Mouse (Mus musculus): ENCODE measurements around the gene Nr0b2. TPM values are rescaled to one million over a fixed set of nuclear protein-coding genes. Genes with fewer than 3 reads are reported as not detected.

The Nr0b2 gene
- polyA plus RNA-seq, 1 experiment from 2014 or later: 0.13 TPM

DNA sequence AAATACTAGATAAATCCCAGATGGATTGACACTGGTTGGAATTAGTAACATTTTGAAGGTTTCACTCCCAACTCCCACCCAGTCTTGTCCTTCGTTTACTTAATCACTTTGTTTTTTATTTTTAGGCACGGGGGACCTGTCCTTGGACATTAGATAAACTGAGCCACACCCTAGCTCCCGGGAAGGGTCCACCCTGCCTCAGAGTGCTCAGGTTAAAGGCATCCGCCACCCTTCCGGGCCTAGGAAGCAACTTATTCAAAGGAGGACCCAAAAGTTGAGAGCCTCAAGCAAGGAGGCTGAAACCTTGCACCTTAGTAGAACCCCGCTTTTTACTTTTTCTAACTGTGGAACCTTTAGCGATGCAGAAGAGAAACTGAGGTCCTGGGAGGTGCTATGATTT is 45.9 kb downstream of the Nr0b2 start:
- H3K9me3 ChIP-seq: no peaks in the 10 kb centered on the region
- peak overlapping the region; percentile 79 for H3K4me2 ChIP-seq (replicated peaks)
- H3K27ac ChIP-seq: no peak overlapping the region; the same call in 1 of the 2 replicates
- H3K4me3 ChIP-seq: peak overlapping the region; percentile 54
- peaks cover 13% of the 10 kb centered on the region for H3K36me3 ChIP-seq
- H3K27me3 ChIP-seq: peaks cover 58% of the 10 kb centered on the region
- peak overlapping the region; percentile 63 for H3K9ac ChIP-seq
- H3K4me1 ChIP-seq: peaks cover 19% of the 10 kb centered on the region
- WGBS: 23% methylated on average over 7 of the region's 7 CpGs
- no peak for ATAC-seq (ENCODE audit: low FRiP score, low read depth)

DNA sequence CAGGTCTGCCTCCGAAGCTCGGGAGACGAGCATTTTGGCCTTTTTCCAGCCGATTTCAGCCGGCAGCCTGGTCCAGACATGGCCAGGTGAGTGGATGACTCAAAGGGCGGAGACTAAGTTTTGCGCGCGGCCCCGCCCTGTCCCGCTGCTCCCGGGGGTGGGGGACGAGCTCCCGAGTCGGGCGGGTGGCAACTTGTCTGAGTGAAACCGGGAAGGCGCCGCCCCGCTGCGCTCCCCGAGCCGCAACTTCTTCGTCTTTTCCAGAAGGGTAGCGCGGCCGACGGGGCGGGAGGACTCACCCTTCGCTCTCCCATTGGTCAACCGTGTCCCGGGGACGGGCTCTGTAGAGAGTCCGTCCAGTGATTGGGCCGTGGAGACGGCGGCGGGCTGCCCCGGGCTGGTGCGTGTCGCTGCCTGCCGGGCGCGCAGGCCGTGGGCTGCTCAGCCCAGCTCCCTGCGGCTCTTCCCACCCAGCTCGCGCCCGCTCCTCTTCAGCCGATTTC is 46.4 kb downstream of the Nr0b2 start:
- Histone ChIP-seq H3K4me1 (peaks cover 19% of the 10 kb centered on the region), H3K4me2 (replicated peaks) (peak overlapping the region; percentile 79), H3K4me3 (peak overlapping the region; percentile 54), H3K9me3 (no peaks in the 10 kb centered on the region), H3K9ac (peak overlapping the region; percentile 63), H3K27ac (no peak overlapping the region), H3K36me3 (peaks cover 15% of the 10 kb centered on the region), H3K27me3 (peaks cover 58% of the 10 kb centered on the region)
- WGBS: under 1% methylated on average over 50 of the region's 50 CpGs
- ATAC-seq (ENCODE audit: low FRiP score, low read depth): peak; percentile 95

DNA sequence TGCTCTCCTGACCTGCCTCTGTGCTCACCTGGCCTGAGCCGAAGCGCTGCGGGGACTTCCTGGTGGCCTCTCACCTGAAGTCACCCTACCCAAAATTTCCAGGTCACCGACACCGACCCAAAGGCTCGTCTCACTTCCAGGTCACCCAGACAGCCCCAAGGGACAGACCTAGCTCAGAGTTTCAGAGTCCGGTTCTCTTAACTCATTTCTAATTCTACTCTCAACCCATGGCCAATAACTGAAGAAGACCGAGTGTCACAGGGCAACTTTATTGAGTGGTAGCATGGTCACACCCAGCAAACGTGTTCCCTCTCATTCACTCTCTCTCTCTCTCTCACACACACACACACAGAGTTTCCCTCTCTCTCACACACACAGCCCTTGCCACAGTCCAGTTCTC is 47.1 kb downstream of the Nr0b2 start:
- Histone ChIP-seq H3K9ac (peak overlapping the region; percentile 63), H3K4me2 (replicated peaks) (peak overlapping the region; percentile 79), H3K4me3 (peak overlapping the region; percentile 54), H3K27ac (peak overlapping the region; percentile 44; the same call in 1 of the 2 replicates), H3K4me1 (peaks cover 21% of the 10 kb centered on the region), H3K27me3 (peaks cover 58% of the 10 kb centered on the region), H3K36me3 (peaks cover 21% of the 10 kb centered on the region), H3K9me3 (no peaks in the 10 kb centered on the region)
- WGBS: 12% methylated on average over 9 of the region's 9 CpGs
- ATAC-seq (ENCODE audit: low FRiP score, low read depth): no peak

DNA sequence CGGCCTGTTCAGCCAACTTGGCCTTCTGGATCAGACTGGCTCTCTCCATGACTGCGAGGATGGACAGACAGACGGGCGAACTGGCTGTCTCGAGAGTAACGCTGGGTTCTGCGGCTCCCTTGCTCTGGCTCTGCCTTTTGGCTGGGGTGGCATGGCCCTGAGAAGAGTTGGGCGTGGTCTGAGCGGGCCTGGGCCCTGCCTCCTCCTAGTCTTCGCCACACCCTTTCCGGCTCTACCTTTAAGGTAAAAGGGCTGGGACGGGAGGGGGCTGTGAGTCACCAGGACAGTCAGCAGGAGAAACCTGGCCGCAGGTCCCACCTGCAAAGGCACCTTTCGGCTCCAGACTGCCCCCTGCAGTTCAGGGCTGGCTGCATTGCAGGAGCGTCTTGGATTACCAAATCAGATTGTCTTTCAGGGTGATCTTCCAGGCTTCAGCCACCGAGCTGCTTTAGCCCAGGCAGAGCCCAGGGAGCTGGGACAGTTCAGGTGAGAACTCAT is 48.6 kb downstream of the Nr0b2 start, which contains the start of gene Sfn:
Sfn (minus strand) TSS at position 448 of the 498 bp plus-strand sequence.
- Histone ChIP-seq H3K27ac (no peak within 1 kb of the TSS), H3K9me3 (no peaks in the 10 kb centered on the region), H3K9ac (peak within 1 kb of the TSS; percentile 31; the same call in 1 of the 2 replicates), H3K36me3 (peaks cover 36% of the 10 kb centered on the region), H3K4me3 (peak within 1 kb of the TSS; percentile 29), H3K4me2 (replicated peaks) (peak within 1 kb of the TSS; percentile 53), H3K27me3 (peaks cover 58% of the 10 kb centered on the region), H3K4me1 (peaks cover 21% of the 10 kb centered on the region)
- no peak for ATAC-seq (ENCODE audit: low FRiP score, low read depth)
- 1% methylated on average over 16 of the region's 16 CpGs for WGBS

DNA sequence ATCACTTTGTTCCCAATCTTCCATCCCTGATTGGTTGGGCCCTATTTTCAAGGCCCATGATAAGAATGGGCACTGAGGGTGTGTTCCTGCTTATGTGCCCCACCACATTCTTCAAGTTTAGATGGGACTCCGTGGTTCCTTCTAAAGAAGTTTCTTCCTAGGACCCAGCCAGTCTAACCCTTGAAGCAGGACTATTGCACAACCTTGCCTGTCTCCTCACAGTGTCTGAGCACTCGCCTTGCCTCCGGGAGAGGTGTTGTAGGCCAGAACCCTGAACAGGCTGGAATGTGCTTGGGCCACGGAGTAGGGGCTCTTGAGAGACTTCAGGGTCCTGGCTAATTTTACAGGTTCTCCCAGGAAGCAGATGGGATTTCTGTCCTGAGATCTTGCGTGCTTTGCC is 49.9 kb downstream of the Nr0b2 start:
- no peaks in the 10 kb centered on the region for H3K9me3 ChIP-seq
- H3K9ac ChIP-seq: no peak overlapping the region
- 79% methylated on average over 5 of the region's 5 CpGs for WGBS
- H3K4me1 ChIP-seq: peaks cover 21% of the 10 kb centered on the region
- no peak for ATAC-seq (ENCODE audit: low FRiP score, low read depth)
- peaks cover 54% of the 10 kb centered on the region for H3K27me3 ChIP-seq
- H3K4me2 ChIP-seq (replicated peaks): no peak overlapping the region
- peaks cover 48% of the 10 kb centered on the region for H3K36me3 ChIP-seq
- H3K4me3 ChIP-seq: no peak overlapping the region
- no peak overlapping the region for H3K27ac ChIP-seq

DNA sequence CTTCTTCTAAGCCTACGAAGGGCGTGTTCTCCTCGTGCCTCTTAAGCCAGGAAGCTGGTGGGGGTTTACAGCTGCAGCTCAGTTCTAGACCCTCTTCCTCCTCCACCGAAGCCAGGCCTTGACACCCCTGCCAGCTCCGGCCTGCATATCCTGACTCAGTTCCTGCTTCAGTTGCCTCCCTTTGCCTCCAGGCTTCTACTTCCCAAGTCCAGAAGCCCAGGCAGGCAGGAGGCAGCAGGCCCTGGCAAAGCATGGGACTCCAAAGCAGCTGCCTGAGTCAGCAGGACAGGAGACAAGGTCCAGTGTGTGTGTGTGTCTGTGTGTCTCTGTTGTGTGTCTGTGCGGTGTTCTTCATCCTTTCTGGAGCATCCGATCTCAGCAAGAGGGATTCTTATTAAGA is 51.0 kb downstream of the Nr0b2 start:
- Histone ChIP-seq H3K4me3 (no peak overlapping the region), H3K36me3 (peaks cover 56% of the 10 kb centered on the region), H3K9me3 (no peaks in the 10 kb centered on the region), H3K4me2 (replicated peaks) (no peak overlapping the region), H3K4me1 (peaks cover 16% of the 10 kb centered on the region), H3K9ac (no peak overlapping the region), H3K27me3 (peaks cover 43% of the 10 kb centered on the region), H3K27ac (no peak overlapping the region)
- 81% methylated on average over 7 of the region's 7 CpGs for WGBS
- ATAC-seq (ENCODE audit: low FRiP score, low read depth): no peak

DNA sequence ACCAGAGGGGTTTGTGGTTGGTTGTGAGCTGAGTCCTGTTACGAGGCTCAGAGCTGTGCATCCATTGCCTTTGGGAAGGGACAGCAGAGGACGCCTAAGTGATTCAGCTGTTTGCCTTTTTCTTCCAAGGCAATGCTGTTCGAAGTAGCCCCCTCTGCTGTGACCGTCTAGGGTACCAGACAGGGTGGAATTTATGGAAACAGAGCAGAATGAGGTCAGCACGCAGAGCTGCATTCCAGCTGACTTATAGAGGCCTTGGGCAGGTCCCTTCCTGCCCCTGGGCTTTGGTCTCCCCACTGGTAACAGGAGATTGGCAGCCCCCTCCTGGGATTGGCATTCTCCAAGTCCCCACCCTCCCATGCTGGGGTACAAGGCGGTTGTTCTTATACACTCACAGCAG is 51.7 kb downstream of the Nr0b2 start:
- WGBS: 62% methylated on average over 6 of the region's 6 CpGs
- no peaks in the 10 kb centered on the region for H3K9me3 ChIP-seq
- no peak for ATAC-seq (ENCODE audit: low FRiP score, low read depth)
- no peak overlapping the region for H3K9ac ChIP-seq
- H3K4me2 ChIP-seq (replicated peaks): no peak overlapping the region
- peaks cover 14% of the 10 kb centered on the region for H3K4me1 ChIP-seq
- no peak overlapping the region; the same call in 1 of the 2 replicates for H3K27ac ChIP-seq
- no peak overlapping the region for H3K4me3 ChIP-seq
- peaks cover 36% of the 10 kb centered on the region for H3K27me3 ChIP-seq
- peaks cover 62% of the 10 kb centered on the region for H3K36me3 ChIP-seq

DNA sequence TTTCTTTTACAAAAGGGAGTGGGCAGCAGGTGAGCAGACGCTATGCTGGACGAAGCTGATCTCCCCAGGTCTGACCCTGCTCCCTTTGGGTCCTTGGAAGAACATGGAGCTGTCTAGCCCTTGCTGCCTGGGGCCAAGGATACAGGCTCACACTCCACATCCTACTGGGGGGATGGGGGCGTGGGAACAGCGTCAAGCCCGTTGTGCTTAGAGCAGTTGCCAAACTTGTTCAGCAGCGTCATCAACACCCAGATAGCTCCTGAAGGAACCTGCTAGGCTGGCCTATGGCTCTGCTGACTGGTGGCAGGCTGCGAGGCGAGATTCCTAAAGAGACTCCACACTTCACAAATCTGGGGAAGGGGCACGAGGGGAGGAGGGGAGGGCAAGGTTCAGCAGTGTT is 52.2 kb downstream of the Nr0b2 start:
- ATAC-seq (ENCODE audit: low FRiP score, low read depth): no peak
- Histone ChIP-seq H3K4me1 (peaks cover 10% of the 10 kb centered on the region), H3K9me3 (no peaks in the 10 kb centered on the region), H3K4me3 (no peak overlapping the region), H3K27me3 (peaks cover 31% of the 10 kb centered on the region), H3K9ac (no peak overlapping the region), H3K36me3 (peaks cover 67% of the 10 kb centered on the region), H3K4me2 (replicated peaks) (no peak overlapping the region), H3K27ac (peak overlapping the region; percentile 48; the same call in 1 of the 2 replicates)
- WGBS: 60% methylated on average over 9 of the region's 9 CpGs

Small RNA genes lying within 50 kb of the gene (microRNA-seq; reads per million reads assigned to microRNA genes)
- gene Gm23158: not detected

Other genes with a start within 250 kb of the Nr0b2 start
- gene Wdtc1, start 199.9 kb upstream of the Nr0b2 start, polyA plus RNA-seq (2015; fragmentation: Nextera tagmentation; extraction: Ambion mirVana): 13.3 and 14.1 TPM in 2 replicates
- 8.1 and 8.8 TPM in 2 replicates for gene Slc9a1, start 183.7 kb upstream of the Nr0b2 start, polyA plus RNA-seq (2015; fragmentation: Nextera tagmentation; extraction: Ambion mirVana)
- gene Tent5b, start 73.2 kb upstream of the Nr0b2 start, polyA plus RNA-seq (2015; fragmentation: Nextera tagmentation; extraction: Ambion mirVana): 0.87 and 0.92 TPM in 2 replicates
- gene Trnp1, start 54.8 kb upstream of the Nr0b2 start, polyA plus RNA-seq (2015; fragmentation: Nextera tagmentation; extraction: Ambion mirVana): 3.3 and 3.5 TPM in 2 replicates
- gene Kdf1, start 34.4 kb upstream of the Nr0b2 start, polyA plus RNA-seq (2015; fragmentation: Nextera tagmentation; extraction: Ambion mirVana): 8.6 and 10.3 TPM in 2 replicates
- 291 and 309 TPM in 2 replicates for gene Nudc, start 7.4 kb upstream of the Nr0b2 start, polyA plus RNA-seq (2015; fragmentation: Nextera tagmentation; extraction: Ambion mirVana)
- gene Gpatch3, start 21.4 kb downstream of the Nr0b2 start, polyA plus RNA-seq (2015; fragmentation: Nextera tagmentation; extraction: Ambion mirVana): 7.5 and 9.5 TPM in 2 replicates
- 18.0 and 19.6 TPM in 2 replicates for gene Gpn2, start 31.0 kb downstream of the Nr0b2 start, polyA plus RNA-seq (2015; fragmentation: Nextera tagmentation; extraction: Ambion mirVana)
- gene Sfn, start 48.8 kb downstream of the Nr0b2 start, polyA plus RNA-seq (2015; fragmentation: Nextera tagmentation; extraction: Ambion mirVana): 68.0 and 81.3 TPM in 2 replicates
- 3.1 and 5.9 TPM in 2 replicates for gene Zdhhc18, start 96.8 kb downstream of the Nr0b2 start, polyA plus RNA-seq (2015; fragmentation: Nextera tagmentation; extraction: Ambion mirVana)
- 14.7 and 17.1 TPM in 2 replicates for gene Pigv, start 119.3 kb downstream of the Nr0b2 start, polyA plus RNA-seq (2015; fragmentation: Nextera tagmentation; extraction: Ambion mirVana)
- gene Arid1a, start 203.4 kb downstream of the Nr0b2 start, polyA plus RNA-seq (2015; fragmentation: Nextera tagmentation; extraction: Ambion mirVana): 34.0 and 35.8 TPM in 2 replicates

Measured in limb, embryonic 13.5 days (tissue).